ENCODE assay signal across 8 mouse cellular contexts in genomic region chr6:134696146-134696545, GRCm38 (mm10). TPM values are rescaled to one million over a fixed set of nuclear protein-coding genes. Genes with fewer than 3 reads are reported as not detected.
DNase-seq lines count a peak whose midpoint lies in the region; ATAC-seq lines count a peak whose summit lies in the region.

No protein-coding gene starts in this region.

- ATAC-seq in erythroid progenitor cell, adult 5-6 weeks (replicated peaks; ENCODE audit: low FRiP score, poor library complexity, severe bottlenecking), result no peak

- peak; percentile 34 for DNase-seq in urinary bladder, postnatal 25 days (ENCODE audit: low spot score)
- no peak for DNase-seq in urinary bladder, postnatal 10 days (ENCODE audit: low spot score)
- DNase-seq in cerebellum, postnatal 36 days, result peak; percentile 58 to 69
- DNase-seq in heart, postnatal 4 days, result peak; percentile 68
- peak; percentile 35 to 83 for DNase-seq in urinary bladder, postnatal 36 days (ENCODE audit: low spot score in 2 of 2)
- no peak for DNase-seq in spleen, adult 18-20 months
- no peak for DNase-seq in c-Kit-positive CD71-positive TER-119-positive erythroid progenitor cells, embryonic 14.5 days (ENCODE audit: low spot score)

RNA-seq across cellular contexts. Expression of gene Borcs5, which starts 56.8 kb away (rescaled TPM):
- total RNA-seq in heart, postnatal 4 days (2021), result 10 to 100 TPM; 10.8 to 11.0 TPM
- 3.8 and 5.0 TPM in 2 replicates for total RNA-seq in erythroid progenitor cell, adult 5-6 weeks (2015; ENCODE audit: low replicate concordance)
- total RNA-seq in erythroid progenitor cell, adult 5-6 weeks (2017; ENCODE audit: low replicate concordance), result 0.45 and 6.4 TPM in 2 replicates

Comparison
In these comparisons a context has a peak if more than half of its experiments do, and no peak if none do; other contexts are left out.
1. DNase-seq: peak in urinary bladder, postnatal 25 days (single experiment), cerebellum, postnatal 36 days (2 of 2), heart, postnatal 4 days (single experiment) and urinary bladder, postnatal 36 days (2 of 2); none in urinary bladder, postnatal 10 days (single experiment), spleen, adult 18-20 months (0 of 2) and c-Kit-positive CD71-positive TER-119-positive erythroid progenitor cells, embryonic 14.5 days (single experiment).